Mouse (Mus musculus): ENCODE results near the gene Casp3.

Casp3 gene

GRCm38 (mm10) chr8:46651872-46652271 lies 34.8 kb downstream of the Casp3 start:
- in situ Hi-C loops (cut with MboI; ENCODE audit: unreplicated experiment in 2 of 2) = loop anchor here in 1 of 2 experiments (25.0 kb wide), 1 partner anchor 340 kb away; no protein-coding TSS in a partner anchor

- in situ Hi-C loops (cut with MboI; ENCODE audit: unreplicated experiment in 2 of 2) = loop anchor here in 1 of 2 experiments (25.0 kb wide), 1 partner anchor 344 kb away; no protein-coding TSS in a partner anchor
Measured at GRCm38 (mm10) chr8:46655919-46656318, 38.8 kb downstream of the Casp3 start.

DNA sequence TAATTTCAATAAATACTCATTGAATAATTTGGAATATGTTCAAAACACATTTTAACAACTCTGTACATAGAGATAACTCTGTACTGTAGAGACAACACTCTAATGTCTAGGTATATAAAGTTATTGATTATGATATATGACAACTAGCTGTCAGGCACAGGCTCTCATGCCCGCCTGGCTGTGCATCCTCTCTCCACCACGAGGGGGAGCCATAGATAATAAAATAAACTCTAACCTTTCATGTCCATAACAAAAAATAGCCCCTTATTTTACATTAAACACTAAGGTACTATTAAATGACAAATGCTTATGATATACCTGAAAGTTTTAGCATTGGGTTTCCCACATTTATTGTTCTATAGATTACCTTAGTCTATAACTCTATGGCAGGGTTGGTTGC lies 54.4 kb downstream of the Casp3 start:
- in situ Hi-C loops (cut with MboI; ENCODE audit: unreplicated experiment in 2 of 2) = loop anchor here (5.0 to 25.0 kb wide), 5 partner anchors 281 to 701 kb away; no protein-coding TSS in a partner anchor

DNA sequence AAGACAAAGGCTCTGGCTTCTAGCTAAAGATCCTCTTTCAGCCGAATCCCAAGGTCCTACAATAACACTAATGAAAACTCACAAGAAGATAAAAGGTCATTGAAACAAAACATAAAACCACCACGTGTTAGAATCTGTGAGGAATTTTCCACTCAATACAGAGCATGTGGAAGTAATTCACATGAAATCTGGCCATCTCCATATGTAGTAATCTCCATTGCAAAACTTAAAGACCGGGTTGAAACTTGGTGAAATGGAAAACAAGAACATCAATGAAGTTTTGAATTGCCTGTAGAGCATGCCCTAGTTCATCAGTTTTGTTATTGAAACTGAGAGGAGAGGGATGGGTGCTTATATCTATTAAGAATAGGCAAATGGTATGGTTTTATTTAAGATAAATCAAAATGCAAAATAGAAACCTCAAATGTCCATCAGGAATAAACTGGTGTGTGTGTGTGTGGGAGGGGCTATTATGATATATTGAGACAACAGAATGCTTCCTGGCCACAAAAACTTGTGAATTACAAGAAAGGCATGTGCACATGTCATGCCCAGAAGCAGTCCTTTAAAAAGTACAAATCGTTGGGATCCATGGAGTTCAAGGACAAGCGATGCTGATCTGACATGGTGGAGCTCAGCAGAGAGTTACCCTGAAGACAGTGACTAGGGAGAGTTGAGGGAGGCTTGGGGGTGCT lies 63.7 kb downstream of the Casp3 start:
- in situ Hi-C loops (cut with MboI; ENCODE audit: unreplicated experiment in 2 of 2) = loop anchor here in 1 of 2 experiments (10.0 kb wide), 1 partner anchor 164 kb away; no protein-coding TSS in a partner anchor

- in situ Hi-C loops (cut with MboI; ENCODE audit: unreplicated experiment in 2 of 2) = loop anchor here (5.0 to 10.0 kb wide), 2 partner anchors 156 to 158 kb away; no protein-coding TSS in a partner anchor
Measured at GRCm38 (mm10) chr8:46686664-46687336, 69.7 kb downstream of the Casp3 start.
